12 mouse cellular contexts compared by ENCODE assay signal in the genomic region with DNA sequence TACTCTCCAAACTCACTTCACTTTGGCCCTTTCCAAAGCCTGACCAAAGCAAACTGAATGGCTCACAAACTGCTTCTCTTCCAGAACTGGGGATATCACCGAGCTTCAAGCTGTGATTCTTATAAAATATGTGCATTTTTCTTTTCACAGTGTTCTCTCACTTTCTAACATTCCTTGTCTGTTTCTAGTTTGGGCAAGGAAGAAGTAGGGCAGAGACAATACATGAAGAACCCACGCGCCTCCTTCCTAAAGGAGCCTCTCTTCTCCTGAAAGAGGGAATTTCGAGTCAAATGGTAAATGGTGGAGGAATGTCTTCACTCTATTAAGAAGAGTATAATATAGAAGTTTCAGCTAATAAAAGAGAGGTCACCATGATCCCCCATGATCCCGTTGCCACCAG.
"Had no signal": no experiment of that assay in that cellular context is flagged by ENCODE, and none has a peak within 500 bp of the region (broad histone marks: within the 10 kb centered on the region; RNA-seq: fewer than 3 reads in every experiment).

No protein-coding gene starts in this region.

- DNase-seq: retina, postnatal 1 day; right cerebral cortex, adult 18-20 months; right cerebral cortex, postnatal 14 days; right cerebral cortex, postnatal 25 days; right cerebral cortex, postnatal 4 days; spleen, adult 18-20 months; thymus, adult 18-20 months; thymus, adult 2 months; thymus, postnatal 14 days; thymus, postnatal 25 days; thymus, postnatal 36 days; thymus, postnatal 4 days had no signal
